Mouse (Mus musculus) testis, adult 2 months (tissue): ENCODE measurements around the gene Zfhx3.

ENCODE experiments used
- CTCF ChIP-seq: fragments of 200-500 bp; IDR thresholded peaks from 2 replicates; pipeline ENCODE4 v1.5.1; 2012; ENCODE audit warnings: low read depth, mild to moderate bottlenecking, inconsistent platforms, low read length, moderate library complexity; ENCODE audit not compliant: control insufficient read depth, insufficient read depth, insufficient replicate concordance
- POLR2A ChIP-seq: fragments of 200-500 bp; IDR thresholded peaks from 2 replicates; pipeline ENCODE4 v1.6.1; 2012; ENCODE audit warnings: low read depth, mild to moderate bottlenecking, inconsistent platforms, low read length, moderate library complexity; ENCODE audit not compliant: control insufficient read depth

- TF ChIP-seq POLR2A (no peak), CTCF (no peak)
These were observed 298.7 kb downstream of the Zfhx3 start for GRCm38 (mm10) chr8:108241041-108241690.
